Mouse (Mus musculus): ENCODE results near the gene Fli1. TPM values are rescaled to one million over a fixed set of nuclear protein-coding genes. Genes with fewer than 3 reads are reported as not detected.

The Fli1 gene
- polyA plus RNA-seq, 1 experiment from 2014 or later, result 21.6 TPM

GRCm38 (mm10) chr9:32415952-32416351 lies 126.7 kb downstream of the Fli1 start:
- no peak for DNase-seq (ENCODE audit: low spot score)
- Histone ChIP-seq H3K4me2 (ENCODE audit: low read length) (no peak overlapping the region), H3K27ac (no peak overlapping the region), H3K27me3 (ENCODE audit: insufficient read depth, low read length) (no peaks in the 10 kb centered on the region), H3K9me3 (replicated peaks; ENCODE audit: low read length) (no peaks in the 10 kb centered on the region), H3K4me3 (replicated peaks; ENCODE audit: low read depth, low read length) (no peak overlapping the region), H3K4me1 (replicated peaks; ENCODE audit: insufficient read depth, low read length) (no peaks in the 10 kb centered on the region), H3K36me3 (ENCODE audit: insufficient read depth, low read length) (no peaks in the 10 kb centered on the region), H3K9ac (ENCODE audit: low read depth, low read length) (no peak overlapping the region)
- WGBS, result 98% methylated on average over 3 of the region's 3 CpGs
- no peak for ATAC-seq (replicated peaks; ENCODE audit: low FRiP score, low read depth)
- no peak for TF ChIP-seq CTCF (IDR thresholded peaks at IDR 0.05; ENCODE audit: low read depth)

- no peak for TF ChIP-seq CTCF (IDR thresholded peaks at IDR 0.05; ENCODE audit: low read depth)
- Histone ChIP-seq H3K27ac (no peak overlapping the region), H3K9ac (ENCODE audit: low read depth, low read length) (no peak overlapping the region), H3K4me1 (replicated peaks; ENCODE audit: insufficient read depth, low read length) (no peaks in the 10 kb centered on the region), H3K9me3 (replicated peaks; ENCODE audit: low read length) (no peaks in the 10 kb centered on the region), H3K36me3 (ENCODE audit: insufficient read depth, low read length) (no peaks in the 10 kb centered on the region), H3K4me3 (replicated peaks; ENCODE audit: low read depth, low read length) (no peak overlapping the region), H3K4me2 (ENCODE audit: low read length) (no peak overlapping the region), H3K27me3 (ENCODE audit: insufficient read depth, low read length) (no peaks in the 10 kb centered on the region)
- ATAC-seq (replicated peaks; ENCODE audit: low FRiP score, low read depth) (no peak), DNase-seq (ENCODE audit: low spot score) (no peak)
- 69% methylated on average over 1 of the region's 1 CpGs for WGBS
Measured at GRCm38 (mm10) chr9:32414956-32415355, 127.7 kb downstream of the Fli1 start.

GRCm38 (mm10) chr9:32412836-32413580 lies 129.7 kb downstream of the Fli1 start:
- Histone ChIP-seq H3K4me2 (ENCODE audit: low read length) (no peak overlapping the region), H3K27ac (no peak overlapping the region), H3K4me1 (replicated peaks; ENCODE audit: insufficient read depth, low read length) (peaks cover 13% of the 10 kb centered on the region), H3K27me3 (ENCODE audit: insufficient read depth, low read length) (no peaks in the 10 kb centered on the region), H3K9me3 (replicated peaks; ENCODE audit: low read length) (no peaks in the 10 kb centered on the region), H3K36me3 (ENCODE audit: insufficient read depth, low read length) (no peaks in the 10 kb centered on the region), H3K4me3 (replicated peaks; ENCODE audit: low read depth, low read length) (no peak overlapping the region), H3K9ac (ENCODE audit: low read depth, low read length) (no peak overlapping the region)
- WGBS, result 61% methylated on average over 10 of the region's 10 CpGs
- TF ChIP-seq CTCF (IDR thresholded peaks at IDR 0.05; ENCODE audit: low read depth), result no peak
- DNase-seq (ENCODE audit: low spot score) (no peak), ATAC-seq (replicated peaks; ENCODE audit: low FRiP score, low read depth) (no peak)

- Histone ChIP-seq H3K4me3 (replicated peaks; ENCODE audit: low read depth, low read length) (no peak overlapping the region), H3K36me3 (ENCODE audit: insufficient read depth, low read length) (no peaks in the 10 kb centered on the region), H3K4me1 (replicated peaks; ENCODE audit: insufficient read depth, low read length) (peaks cover 14% of the 10 kb centered on the region), H3K4me2 (ENCODE audit: low read length) (no peak overlapping the region), H3K9ac (ENCODE audit: low read depth, low read length) (no peak overlapping the region), H3K27ac (no peak overlapping the region), H3K27me3 (ENCODE audit: insufficient read depth, low read length) (no peaks in the 10 kb centered on the region), H3K9me3 (replicated peaks; ENCODE audit: low read length) (no peaks in the 10 kb centered on the region)
- 60% methylated on average over 5 of the region's 5 CpGs for WGBS
- no peak for TF ChIP-seq CTCF (IDR thresholded peaks at IDR 0.05; ENCODE audit: low read depth)
- DNase-seq (ENCODE audit: low spot score) (peak; percentile 81), ATAC-seq (replicated peaks; ENCODE audit: low FRiP score, low read depth) (peak; percentile 18; the same call in 1 of the 2 replicates)
Measured at GRCm38 (mm10) chr9:32411507-32411906, 131.2 kb downstream of the Fli1 start.

- no peak for TF ChIP-seq CTCF (IDR thresholded peaks at IDR 0.05; ENCODE audit: low read depth)
- Histone ChIP-seq H3K36me3 (ENCODE audit: insufficient read depth, low read length) (no peaks in the 10 kb centered on the region), H3K27ac (no peak overlapping the region), H3K9ac (ENCODE audit: low read depth, low read length) (no peak overlapping the region), H3K27me3 (ENCODE audit: insufficient read depth, low read length) (no peaks in the 10 kb centered on the region), H3K4me3 (replicated peaks; ENCODE audit: low read depth, low read length) (no peak overlapping the region), H3K4me1 (replicated peaks; ENCODE audit: insufficient read depth, low read length) (peaks cover 14% of the 10 kb centered on the region), H3K4me2 (ENCODE audit: low read length) (no peak overlapping the region), H3K9me3 (replicated peaks; ENCODE audit: low read length) (no peaks in the 10 kb centered on the region)
- 98% methylated on average over 5 of the region's 5 CpGs for WGBS
- DNase-seq (ENCODE audit: low spot score) (no peak), ATAC-seq (replicated peaks; ENCODE audit: low FRiP score, low read depth) (no peak)
Measured at GRCm38 (mm10) chr9:32410671-32411070, 132.0 kb downstream of the Fli1 start.

- Histone ChIP-seq H3K4me3 (replicated peaks; ENCODE audit: low read depth, low read length) (peak overlapping the region; percentile 41), H3K9me3 (replicated peaks; ENCODE audit: low read length) (no peaks in the 10 kb centered on the region), H3K27ac (peak overlapping the region; percentile 65), H3K36me3 (ENCODE audit: insufficient read depth, low read length) (no peaks in the 10 kb centered on the region), H3K4me2 (ENCODE audit: low read length) (peak overlapping the region; percentile 79), H3K9ac (ENCODE audit: low read depth, low read length) (peak overlapping the region; percentile 49; the same call in 1 of the 2 replicates), H3K27me3 (ENCODE audit: insufficient read depth, low read length) (no peaks in the 10 kb centered on the region), H3K4me1 (replicated peaks; ENCODE audit: insufficient read depth, low read length) (peaks cover 14% of the 10 kb centered on the region)
- ATAC-seq (replicated peaks; ENCODE audit: low FRiP score, low read depth) (peak; percentile 41; the same call in 1 of the 2 replicates), DNase-seq (ENCODE audit: low spot score) (peak; percentile 84)
- 2% methylated on average over 46 of the region's 47 CpGs for WGBS
- TF ChIP-seq CTCF (IDR thresholded peaks at IDR 0.05; ENCODE audit: low read depth), result no peak
Measured at GRCm38 (mm10) chr9:32409060-32409961, 133.3 kb downstream of the Fli1 start.
